Mouse (Mus musculus): ENCODE data around the gene Ptprf.

Ptprf gene

GRCm38 (mm10) chr4:118291231-118291630 is at the start of gene Ptprf:
Gene Ptprf, minus strand, starts transcription at chr4:118291405.
- DNase-seq (ENCODE audit: low spot score in 2 of 2): peak; percentile 70 to 71

DNA sequence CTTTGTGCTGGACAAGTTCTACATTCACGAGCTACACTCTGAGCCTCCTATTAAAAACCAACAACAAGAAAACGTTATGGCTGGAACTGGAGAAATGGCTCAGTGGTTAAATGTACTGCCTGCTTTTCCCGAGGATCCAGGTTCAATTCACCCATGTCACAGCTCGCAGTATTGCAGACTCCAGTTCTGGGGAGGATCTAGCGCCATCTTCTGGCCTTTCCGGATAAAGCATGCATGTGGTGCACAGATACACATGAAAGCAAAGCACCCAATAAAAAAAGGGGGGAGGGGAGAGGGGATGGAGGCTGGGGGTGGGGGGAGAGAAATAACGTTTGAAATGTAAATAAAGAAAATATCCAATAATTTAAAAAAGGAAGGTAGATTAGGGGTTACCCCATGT is 45.5 kb upstream of the Ptprf start:
- peak in 1 of 2 experiments; percentile 44 for DNase-seq (ENCODE audit: low spot score in 2 of 2)

DNA sequence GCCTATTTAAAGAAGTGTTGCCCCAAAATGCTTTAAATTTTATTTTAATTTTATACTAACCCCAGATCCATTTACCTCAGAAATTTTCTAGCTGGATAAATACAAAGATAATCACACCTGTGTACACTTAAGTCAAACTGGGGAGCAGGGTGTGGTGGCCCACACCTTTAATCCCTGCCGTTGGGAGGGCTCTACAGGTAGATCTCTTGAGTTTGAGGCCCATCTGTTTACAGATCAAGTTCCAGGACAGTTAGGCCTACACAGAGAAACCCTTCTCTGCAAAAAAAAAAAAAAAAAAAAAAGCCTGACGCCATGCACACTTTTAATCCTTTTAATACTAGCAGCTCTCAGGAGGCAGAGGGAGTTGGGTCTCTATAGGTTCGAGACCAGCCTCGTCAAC is 44.8 kb upstream of the Ptprf start:
- DNase-seq (ENCODE audit: low spot score in 2 of 2): no peak

- DNase-seq (ENCODE audit: low spot score in 2 of 2): no peak
Observed at GRCm38 (mm10) chr4:118331777-118332176, 40.6 kb upstream of the Ptprf start.

DNA sequence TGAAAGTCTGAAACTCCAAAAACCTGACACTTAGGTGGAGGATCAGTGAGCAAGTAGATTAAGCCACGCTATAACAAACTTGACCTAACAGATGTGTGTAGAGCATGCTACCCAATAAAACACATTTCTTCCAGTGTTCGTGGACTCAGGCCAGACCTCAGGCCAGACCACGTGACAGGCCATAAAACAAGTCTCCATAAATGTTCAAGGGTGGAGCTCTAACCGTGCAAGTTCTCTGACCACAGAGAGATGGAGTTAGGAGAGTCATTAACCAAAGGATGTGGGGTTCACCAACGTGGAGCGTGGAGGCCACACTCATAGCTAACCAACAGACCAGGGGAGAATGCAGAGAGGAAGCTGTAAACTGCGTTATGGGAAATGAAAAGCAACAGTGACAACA is 35.3 kb upstream of the Ptprf start:
- DNase-seq (ENCODE audit: low spot score in 2 of 2): no peak

- no peak for DNase-seq (ENCODE audit: low spot score in 2 of 2)
Observed at GRCm38 (mm10) chr4:118320636-118321035, 29.4 kb upstream of the Ptprf start.

- no peak for DNase-seq (ENCODE audit: low spot score in 2 of 2)
Observed at GRCm38 (mm10) chr4:118319706-118320344, 28.6 kb upstream of the Ptprf start.

GRCm38 (mm10) chr4:118316662-118317061 is 25.5 kb upstream of the Ptprf start:
- DNase-seq (ENCODE audit: low spot score in 2 of 2): no peak

GRCm38 (mm10) chr4:118315286-118315685 is 24.1 kb upstream of the Ptprf start:
- no peak for DNase-seq (ENCODE audit: low spot score in 2 of 2)

GRCm38 (mm10) chr4:118310461-118310860 is 19.3 kb upstream of the Ptprf start:
- DNase-seq (ENCODE audit: low spot score in 2 of 2): no peak

- DNase-seq (ENCODE audit: low spot score in 2 of 2): no peak
Observed at GRCm38 (mm10) chr4:118307533-118308263, 16.5 kb upstream of the Ptprf start.

GRCm38 (mm10) chr4:118306113-118306696 is 15.0 kb upstream of the Ptprf start:
- no peak for DNase-seq (ENCODE audit: low spot score in 2 of 2)

DNA sequence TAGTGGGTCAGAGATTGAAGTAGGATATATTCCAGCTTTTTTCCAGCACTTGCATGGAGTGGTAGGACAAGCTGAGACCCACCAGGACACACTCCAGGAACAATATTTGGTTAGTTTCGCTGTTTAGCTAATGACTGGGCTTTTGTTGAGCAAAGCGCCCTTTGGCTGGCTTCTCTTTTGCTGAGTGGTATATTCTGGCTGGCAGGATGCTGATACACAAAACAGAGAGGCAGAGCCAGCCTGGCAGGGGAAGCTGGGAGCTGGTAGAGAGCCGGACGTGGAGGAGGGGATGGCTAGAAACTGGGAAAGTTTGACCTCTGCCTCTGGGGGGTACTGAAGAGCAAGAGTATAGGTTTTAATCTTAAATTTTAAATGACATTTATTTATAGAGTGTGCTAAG is 13.8 kb upstream of the Ptprf start:
- no peak for DNase-seq (ENCODE audit: low spot score in 2 of 2)

- DNase-seq (ENCODE audit: low spot score in 2 of 2): no peak
Observed at GRCm38 (mm10) chr4:118297844-118298243, 6.6 kb upstream of the Ptprf start.

DNA sequence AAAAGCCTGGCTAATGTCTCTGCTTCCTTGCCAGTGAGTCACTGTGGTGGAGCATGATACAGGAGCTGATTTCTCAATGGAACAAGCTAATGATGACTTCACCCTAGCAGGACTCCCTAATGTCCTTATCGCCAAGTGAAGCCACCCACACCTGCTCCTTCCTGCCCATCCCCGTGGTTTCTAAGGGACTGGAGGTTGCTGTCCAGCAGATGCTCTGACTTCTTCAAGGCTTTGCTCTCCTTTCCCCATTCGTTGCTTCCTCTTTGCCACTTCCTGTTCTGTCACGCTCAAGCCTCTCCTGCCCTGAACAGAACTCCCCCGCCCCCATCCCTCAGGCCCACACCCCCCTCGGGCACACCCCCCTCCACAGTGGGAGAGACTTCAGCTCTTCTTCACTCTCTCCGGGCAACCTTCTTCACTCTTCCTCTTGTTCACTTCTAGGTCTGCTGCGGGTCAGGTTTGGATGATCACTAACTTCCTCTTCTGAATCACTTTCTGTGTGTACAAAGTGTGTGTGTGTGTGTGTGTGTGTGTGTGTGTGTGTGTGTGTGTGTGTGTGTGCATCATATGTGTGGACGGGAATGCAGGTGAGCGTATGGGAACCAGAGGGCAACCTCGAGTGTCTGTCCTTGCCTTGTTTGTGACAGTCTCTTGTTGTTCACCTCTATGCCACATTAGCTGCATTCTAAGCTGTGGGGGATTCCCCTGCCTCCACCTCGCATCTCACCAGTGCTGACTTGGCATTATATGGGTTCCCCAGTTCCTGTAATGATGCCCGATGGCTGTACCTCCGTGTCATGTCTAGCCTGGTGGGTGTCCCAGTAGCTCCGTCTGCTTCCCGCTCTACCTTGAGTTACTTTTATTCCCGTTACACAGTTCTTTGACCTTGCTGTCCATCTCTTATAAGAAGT is 4.7 kb upstream of the Ptprf start:
- DNase-seq (ENCODE audit: low spot score in 2 of 2): no peak

DNA sequence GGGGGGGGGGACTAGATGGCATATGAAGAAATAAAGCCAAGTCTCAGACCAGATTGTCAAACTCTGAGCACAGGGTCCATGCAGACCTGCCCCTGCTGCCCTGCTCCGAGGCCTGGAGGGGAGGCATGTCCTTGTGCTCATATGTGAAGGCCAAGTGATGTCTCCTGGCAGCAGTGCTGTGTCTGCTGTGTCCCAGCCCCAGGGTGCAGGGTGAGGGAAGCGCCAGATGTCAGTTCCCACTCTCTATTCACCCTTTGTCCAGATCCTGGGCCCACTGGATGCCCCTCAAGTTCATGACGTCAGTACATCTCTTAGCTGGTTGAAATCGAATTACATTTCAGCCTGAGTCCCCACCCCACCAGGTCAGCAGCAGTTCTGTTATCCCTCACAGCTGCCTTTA is 3.6 kb upstream of the Ptprf start:
- no peak for DNase-seq (ENCODE audit: low spot score in 2 of 2)

- peak; percentile 79 to 86 for DNase-seq (ENCODE audit: low spot score in 2 of 2)
Observed at GRCm38 (mm10) chr4:118292741-118293306, 1.6 kb upstream of the Ptprf start.

DNA sequence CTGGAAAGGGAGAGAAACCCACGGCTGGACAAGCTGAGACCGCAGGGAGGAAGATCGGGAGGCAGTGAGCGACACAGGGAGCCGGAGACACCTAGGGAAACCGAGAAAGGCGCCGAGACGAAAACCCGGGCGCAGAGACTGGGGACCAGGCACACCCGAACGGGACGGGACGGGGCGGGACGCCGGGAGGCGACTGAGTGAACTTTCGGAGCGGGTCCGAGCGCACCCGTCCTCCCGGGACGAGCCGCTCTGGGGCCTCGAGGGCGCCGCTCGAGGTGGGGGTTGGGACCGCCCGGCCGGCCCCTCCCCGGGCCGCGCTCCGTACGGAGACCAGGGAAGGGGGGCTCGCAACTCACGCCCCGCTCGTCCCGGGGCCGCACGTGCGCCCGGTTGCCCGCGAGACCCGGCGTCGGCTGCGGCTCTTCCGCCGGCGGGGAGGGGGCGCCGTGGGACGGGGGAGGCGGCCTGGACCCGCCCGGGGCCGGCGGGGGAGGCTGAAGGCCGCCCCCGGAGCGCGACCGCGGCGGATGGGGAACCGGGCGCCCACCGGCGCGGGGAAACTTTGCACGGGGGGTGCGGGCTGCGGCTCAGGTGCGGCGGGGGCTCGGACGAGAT is 682 bp downstream of the Ptprf start:
- peak; percentile 40 to 42 for DNase-seq (ENCODE audit: low spot score in 2 of 2)

GRCm38 (mm10) chr4:118289960-118290415 is 1.2 kb downstream of the Ptprf start:
- no peak for DNase-seq (ENCODE audit: low spot score in 2 of 2)

DNA sequence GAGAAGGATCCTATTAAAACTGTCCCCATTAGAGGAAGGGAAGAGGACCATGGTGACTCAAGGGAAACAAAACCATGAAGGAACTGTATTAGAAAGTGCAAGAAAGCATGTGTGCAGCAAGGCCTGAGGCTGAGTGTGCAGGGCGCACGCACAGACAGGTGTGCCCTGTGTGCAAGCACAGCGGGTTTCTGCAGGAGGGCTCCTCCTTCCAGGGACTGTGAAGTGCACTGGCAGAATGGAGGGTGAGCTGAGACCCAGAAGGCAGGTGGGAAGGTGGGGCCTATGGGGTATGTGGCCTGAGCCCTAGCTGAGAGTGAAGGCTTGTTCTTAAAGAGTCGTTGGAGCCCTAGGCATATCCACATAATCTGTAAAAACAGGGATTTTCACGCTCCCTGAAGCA is 1.9 kb downstream of the Ptprf start:
- no peak for DNase-seq (ENCODE audit: low spot score in 2 of 2)

DNA sequence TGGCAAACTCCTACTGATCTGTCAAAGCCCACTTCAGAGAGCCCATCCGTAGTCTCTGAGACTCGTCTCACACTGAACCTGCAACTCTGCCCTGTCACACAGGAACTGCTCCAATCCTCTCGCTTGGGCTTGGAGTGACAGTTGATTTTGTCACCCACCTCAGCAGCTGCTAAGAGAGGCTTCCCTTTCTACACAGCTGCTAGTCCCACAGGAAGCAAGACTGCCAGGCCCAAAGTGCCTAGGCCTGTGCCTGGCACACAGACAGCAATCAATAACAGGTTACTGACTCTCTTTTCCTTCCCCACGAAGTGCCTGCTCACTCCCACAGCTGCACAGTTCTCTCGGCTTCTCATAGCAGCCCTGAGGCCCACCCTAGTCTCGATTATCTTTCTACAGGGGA is 2.7 kb downstream of the Ptprf start:
- DNase-seq (ENCODE audit: low spot score in 2 of 2): no peak
